Mouse (Mus musculus) heart, postnatal 0 days (tissue): ENCODE data around the gene Dnah17. TPM values are rescaled to one million over a fixed set of nuclear protein-coding genes. Genes with fewer than 3 reads are reported as not detected.

ENCODE experiments used
- ATAC-seq: fragments of 200-750 bp; cut with Nextera tagmentation; 2 replicates; pipeline ENCODE4 v1.8.0; 2017; ENCODE audit warnings: low read depth, moderate number of reproducible peaks, moderate library complexity; ENCODE audit not compliant: insufficient read depth
- DNase-seq: peaks from one replicate; pipeline ENCODE4 v3.0.0-alpha.2; 2016; ENCODE audit warnings: low spot score
- H3K27ac ChIP-seq: fragments of 300-500 bp; sonication (generic); 2 replicates; pipeline ENCODE4 v1.5.1; 2014; ENCODE audit warnings: low read depth, mild to moderate bottlenecking
- H3K27me3 ChIP-seq: fragments of 300-500 bp; sonication (generic); 2 replicates; pipeline ENCODE4 v1.6.1; 2014; ENCODE audit warnings: low read length, mixed read lengths; ENCODE audit not compliant: control insufficient read depth, insufficient read depth
- H3K36me3 ChIP-seq: fragments of 300-500 bp; sonication (generic); replicated peaks from 2 replicates; pipeline ENCODE4 v1.6.1; 2014; ENCODE audit warnings: low read length, mixed read lengths; ENCODE audit not compliant: control insufficient read depth, insufficient read depth
- H3K4me1 ChIP-seq: fragments of 300-500 bp; sonication (generic); 2 replicates; pipeline ENCODE4 v1.6.1; 2014; ENCODE audit warnings: antibody characterized with exemption; ENCODE audit not compliant: control insufficient read depth, insufficient read depth
- H3K4me2 ChIP-seq: fragments of 300-500 bp; sonication (generic); 2 replicates; pipeline ENCODE4 v1.6.1; 2014; ENCODE audit warnings: low read depth, mild to moderate bottlenecking, low read length, moderate library complexity
- H3K4me3 ChIP-seq: fragments of 300-500 bp; sonication (generic); 2 replicates; pipeline ENCODE4 v1.5.1; 2014; ENCODE audit warnings: low read depth, low read length
- H3K9ac ChIP-seq: fragments of 300-500 bp; sonication (generic); replicated peaks from 2 replicates; pipeline ENCODE4 v1.6.1; 2014; ENCODE audit warnings: low read depth, low read length, mixed read lengths
- H3K9me3 ChIP-seq: fragments of 300-500 bp; sonication (generic); replicated peaks from 2 replicates; pipeline ENCODE4 v1.6.1; 2016; ENCODE audit warnings: low read length; ENCODE audit not compliant: control insufficient read depth
- CTCF ChIP-seq: IDR thresholded peaks from 2 replicates; pipeline ENCODE4 v1.5.1; 2016; ENCODE audit warnings: antibody characterized with exemption, control low read depth, low read depth
- EP300 ChIP-seq: IDR thresholded peaks from 2 replicates; pipeline ENCODE4 v1.6.1; 2016; ENCODE audit warnings: antibody characterized with exemption, low read depth
- WGBS: fragments of 180-500 bp; shearing (Covaris S2); extraction: QIAGEN DNeasy Blood & Tissue Kit; methylation state at CpG from one replicate; pipeline ENCODE4 v1.1.7; 2014; 5-methylcytosine and 5-hydroxymethylcytosine counted together
- polyA plus RNA-seq: library from polyadenylated mRNA; unstranded; fragments of >200 nt; fragmentation: Nextera tagmentation; extraction: Ambion mirVana; gene quantifications from 2 replicates; pipeline ENCODE4 v1.2.1, GENCODE M21; 2015
- total RNA-seq: library from RNA; depleted of rRNA; stranded (reverse); fragments of >200 nt; gene quantifications from 2 replicates; pipeline ENCODE4 v1.2.3, GENCODE M21; 2014; ENCODE audit warnings: low replicate concordance

The Dnah17 gene
- total and polyA plus RNA-seq, 2 experiments from 2014 or later = 0.04 TPM; not detected in 1

DNA sequence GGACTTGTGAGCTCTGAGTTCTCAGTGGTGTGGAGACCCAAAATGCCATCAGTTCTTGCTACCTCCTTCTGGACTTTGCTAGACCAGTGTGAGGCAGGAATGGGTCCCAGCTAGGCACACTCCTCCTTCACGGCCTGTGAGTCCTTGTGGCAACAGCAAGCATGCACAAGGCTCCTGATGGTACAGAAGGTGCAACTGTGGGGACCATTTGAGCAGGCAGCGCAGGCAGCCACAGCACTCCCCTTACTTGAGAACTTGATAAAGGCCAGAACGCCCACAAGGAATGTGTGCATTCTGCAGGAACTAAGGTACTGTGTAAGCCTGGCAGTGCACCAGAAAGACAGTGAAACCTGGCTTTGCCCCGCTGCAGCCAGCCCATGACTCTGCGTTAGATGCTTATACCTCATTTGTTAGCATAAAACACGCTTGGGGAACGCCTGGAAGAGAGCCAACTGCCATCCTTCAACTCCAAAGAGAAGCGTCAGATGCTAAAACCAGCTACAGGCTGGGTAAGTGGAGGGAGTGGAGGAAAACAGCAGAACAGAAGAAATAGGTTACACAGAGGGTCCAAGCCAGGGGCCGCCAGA lies 19.8 kb upstream of the Dnah17 start:
- H3K4me2 ChIP-seq = no peak overlapping the region
- H3K9ac ChIP-seq = no peak overlapping the region
- WGBS = 32% methylated on average over 9 of the region's 9 CpGs
- H3K27ac ChIP-seq = peak overlapping the region; percentile 49
- H3K4me1 ChIP-seq = peaks cover 31% of the 10 kb centered on the region
- no peak for TF ChIP-seq EP300
- no peak for TF ChIP-seq CTCF
- DNase-seq (peak; percentile 50), ATAC-seq (no peak)
- no peaks in the 10 kb centered on the region for H3K36me3 ChIP-seq
- H3K4me3 ChIP-seq = no peak overlapping the region
- H3K27me3 ChIP-seq = no peaks in the 10 kb centered on the region
- H3K9me3 ChIP-seq = no peaks in the 10 kb centered on the region

DNA sequence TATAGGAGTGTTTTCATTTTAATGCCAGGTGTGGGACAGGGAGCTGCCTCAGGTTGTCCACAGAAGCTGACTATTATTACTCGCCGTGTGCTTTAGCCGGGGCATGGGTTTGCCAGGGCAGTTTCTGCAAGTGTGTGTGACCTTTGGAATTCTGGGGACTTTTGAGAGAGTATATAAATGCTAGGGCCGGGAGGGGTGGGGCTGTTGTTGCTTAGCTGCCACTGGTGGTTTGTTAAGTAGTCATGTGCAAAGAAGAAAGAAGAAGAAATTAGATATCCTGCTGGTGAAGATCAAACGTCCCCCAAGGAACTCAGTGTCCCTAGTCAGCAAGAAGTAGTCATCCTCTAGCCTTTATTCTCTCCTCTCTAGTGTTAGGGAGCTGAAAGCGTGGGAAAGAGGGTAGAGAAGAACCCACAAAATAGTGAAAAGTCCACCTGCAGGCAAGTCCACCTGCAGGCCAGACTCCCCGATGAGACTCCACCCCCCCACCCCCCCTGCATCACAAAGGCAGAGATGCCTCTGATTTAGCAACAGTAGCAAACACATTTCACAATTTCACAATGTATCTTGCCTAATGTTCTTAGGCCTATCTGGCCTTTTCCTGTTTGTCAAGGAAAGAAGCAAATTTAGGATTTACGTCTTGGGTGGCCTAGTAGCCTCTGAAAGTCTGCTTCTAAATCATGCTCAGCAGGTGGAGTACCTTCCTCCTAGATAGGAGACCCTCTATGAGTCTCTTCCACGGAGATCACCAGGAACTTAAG lies 17.6 kb upstream of the Dnah17 start:
- Histone ChIP-seq H3K27ac (no peak overlapping the region), H3K4me1 (peaks cover 23% of the 10 kb centered on the region), H3K9me3 (no peaks in the 10 kb centered on the region), H3K9ac (no peak overlapping the region), H3K4me3 (no peak overlapping the region), H3K36me3 (no peaks in the 10 kb centered on the region), H3K4me2 (no peak overlapping the region), H3K27me3 (no peaks in the 10 kb centered on the region)
- WGBS = 64% methylated on average over 9 of the region's 9 CpGs
- no peak for DNase-seq
- no peak for ATAC-seq
- no peak for TF ChIP-seq CTCF
- TF ChIP-seq EP300 = no peak

DNA sequence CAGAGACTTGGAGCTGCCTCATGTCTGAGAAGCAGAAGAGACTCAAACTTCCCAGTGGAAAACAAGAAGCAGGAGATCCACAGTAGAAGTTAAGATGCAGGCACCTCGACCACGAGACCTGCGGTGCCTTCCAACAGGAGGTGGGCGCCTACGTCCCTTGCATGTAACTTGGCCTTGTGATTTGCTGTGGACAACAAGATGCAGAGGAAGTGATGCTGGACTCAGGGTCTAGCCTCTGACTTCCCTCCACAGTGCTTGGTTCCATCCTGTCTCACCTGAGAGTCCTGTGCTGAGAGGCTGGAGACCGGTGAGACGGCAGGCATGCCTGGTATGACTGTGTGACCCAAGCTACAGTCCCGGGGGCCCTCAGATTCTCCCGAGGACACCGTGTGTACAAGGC lies 16.0 kb upstream of the Dnah17 start:
- Histone ChIP-seq H3K4me3 (no peak overlapping the region), H3K9me3 (no peaks in the 10 kb centered on the region), H3K4me2 (peak overlapping the region; percentile 45; the same call in 1 of the 2 replicates), H3K9ac (no peak overlapping the region; the same call in 1 of the 2 replicates), H3K27ac (peak overlapping the region; percentile 75), H3K36me3 (no peaks in the 10 kb centered on the region), H3K27me3 (no peaks in the 10 kb centered on the region), H3K4me1 (peaks cover 27% of the 10 kb centered on the region)
- 90% methylated on average over 10 of the region's 10 CpGs for WGBS
- ATAC-seq (no peak), DNase-seq (no peak)
- no peak for TF ChIP-seq EP300
- TF ChIP-seq CTCF = no peak

DNA sequence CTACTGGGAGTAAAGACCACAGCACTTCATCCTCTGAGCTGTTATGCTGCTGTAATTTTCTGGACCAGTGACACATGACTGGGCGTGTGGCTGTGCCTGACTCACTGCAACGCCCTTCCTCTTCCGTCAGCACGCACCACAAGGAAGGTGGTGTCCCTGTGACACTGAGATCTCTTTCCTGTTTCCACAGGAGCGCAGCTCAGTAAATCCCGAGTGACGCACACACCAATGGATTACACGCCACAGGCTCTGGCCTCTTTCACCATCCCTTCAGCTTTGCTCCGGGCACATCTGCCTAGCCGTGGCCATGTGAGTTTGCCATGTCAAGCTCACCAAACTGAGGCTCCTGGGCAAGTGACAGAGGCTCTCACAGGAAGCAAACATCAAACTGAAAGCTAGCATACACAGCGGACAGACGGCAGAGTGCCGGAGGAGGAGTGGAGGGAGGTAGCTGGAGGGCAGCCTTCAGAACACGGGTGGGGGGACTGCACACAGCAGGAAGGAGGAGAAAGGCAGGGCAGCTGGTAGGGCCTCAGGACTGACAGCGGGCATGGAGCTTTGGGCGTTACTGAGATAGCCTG lies 15.4 kb upstream of the Dnah17 start:
- Histone ChIP-seq H3K4me2 (peak overlapping the region; percentile 45), H3K9me3 (no peaks in the 10 kb centered on the region), H3K9ac (no peak overlapping the region; the same call in 1 of the 2 replicates), H3K4me3 (peak overlapping the region; percentile 4; the same call in 1 of the 2 replicates), H3K4me1 (peaks cover 21% of the 10 kb centered on the region), H3K27ac (peak overlapping the region; percentile 75), H3K36me3 (no peaks in the 10 kb centered on the region), H3K27me3 (no peaks in the 10 kb centered on the region)
- ATAC-seq (peak; percentile 77), DNase-seq (peak; percentile 83)
- no peak for TF ChIP-seq CTCF
- TF ChIP-seq EP300 = no peak
- 64% methylated on average over 16 of the region's 16 CpGs for WGBS

DNA sequence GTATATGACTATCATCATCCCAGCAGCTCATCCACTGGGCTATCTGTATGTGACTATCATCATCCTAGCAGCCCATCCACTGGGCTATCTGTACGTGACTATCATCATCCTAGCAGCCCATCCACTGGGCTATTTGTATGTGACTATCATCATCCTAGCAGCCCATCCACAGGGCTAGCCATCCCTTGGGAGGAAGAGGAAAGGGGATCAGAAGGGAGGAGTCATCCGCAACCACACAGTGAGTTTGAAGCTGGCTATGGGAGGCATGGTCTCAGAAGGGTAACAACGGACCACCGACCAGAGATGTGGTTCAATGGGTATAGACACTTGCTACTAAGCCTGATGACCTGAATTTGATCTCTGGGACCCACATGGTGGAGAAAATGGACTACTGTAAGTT lies 14.7 kb upstream of the Dnah17 start:
- ATAC-seq = no peak
- no peak overlapping the region for H3K9ac ChIP-seq
- H3K9me3 ChIP-seq = no peaks in the 10 kb centered on the region
- no peak for DNase-seq
- H3K27me3 ChIP-seq = no peaks in the 10 kb centered on the region
- no peak overlapping the region for H3K27ac ChIP-seq
- TF ChIP-seq EP300 (no peak), CTCF (no peak)
- no peak overlapping the region for H3K4me2 ChIP-seq
- 84% methylated on average over 4 of the region's 4 CpGs for WGBS
- H3K4me3 ChIP-seq = no peak overlapping the region
- H3K36me3 ChIP-seq = no peaks in the 10 kb centered on the region
- H3K4me1 ChIP-seq = peaks cover 13% of the 10 kb centered on the region
